8 mouse cellular contexts compared by ENCODE assay signal in genomic region chr11:52000290-52000962, GRCm38 (mm10). TPM values are rescaled to one million over a fixed set of nuclear protein-coding genes. Genes with fewer than 3 reads are reported as not detected.
A peak's percentile ranks its signal among the peaks of the same experiment; 100 is the strongest.
DNase-seq lines count a peak whose midpoint lies in the region; ATAC-seq and TF ChIP-seq lines count a peak whose summit lies in the region.

TSS of gene Ube2b (minus strand) at chr11:52000762.

- DNase-seq in G1E (ENCODE audit: low spot score): peak; percentile 86
- DNase-seq in cerebellum, adult 18-20 months: peak; percentile 94 to 98
- DNase-seq in heart, postnatal 36 days: peak; percentile 91 to 95
- DNase-seq in layer of hippocampus, adult 2 months (ENCODE audit: low spot score in 2 of 2): peak; percentile 93 to 96
- DNase-seq in lung, embryonic 14.5 days: peak; percentile 99
- DNase-seq in thymus, adult 2 months: peak; percentile 94

- no peaks in the 10 kb centered on the region for H3K27me3 ChIP-seq in G1E (ENCODE audit: insufficient read depth, low read length)
- no peaks in the 10 kb centered on the region for H3K27me3 ChIP-seq in forebrain, embryonic 16.5 days (replicated peaks; ENCODE audit: control insufficient read depth, insufficient read depth, low read length)
- H3K27me3 ChIP-seq in lung, embryonic 14.5 days (ENCODE audit: insufficient read depth, low read length): no peaks in the 10 kb centered on the region
- no peaks in the 10 kb centered on the region for H3K27me3 ChIP-seq in thymus, adult 2 months (ENCODE audit: control insufficient read depth, insufficient read depth, low read length)

- H3K27ac ChIP-seq in forebrain, embryonic 16.5 days (ENCODE audit: low read length): peak within 1 kb of the TSS; percentile 93
- peak within 1 kb of the TSS; percentile 100 for H3K27ac ChIP-seq in layer of hippocampus, adult 2 months
- peak within 1 kb of the TSS; percentile 94 for H3K27ac ChIP-seq in lung, embryonic 14.5 days (ENCODE audit: low read depth)
- H3K27ac ChIP-seq in olfactory bulb, adult 2 months (ENCODE audit: insufficient read depth, low read depth, low read length): peak within 1 kb of the TSS; percentile 100
- peak within 1 kb of the TSS; percentile 62 for H3K27ac ChIP-seq in thymus, adult 2 months (ENCODE audit: control insufficient read depth, insufficient read depth, low read length)

- peak within 1 kb of the TSS; percentile 98 for H3K4me2 ChIP-seq in forebrain, embryonic 16.5 days (ENCODE audit: low read length)
- peak within 1 kb of the TSS; percentile 90 for H3K4me2 ChIP-seq in lung, embryonic 14.5 days

- peaks cover 38% of the 10 kb centered on the region for H3K4me1 ChIP-seq in G1E (ENCODE audit: insufficient read depth, low read depth, low read length)
- peaks cover 36% of the 10 kb centered on the region for H3K4me1 ChIP-seq in forebrain, embryonic 16.5 days (replicated peaks; ENCODE audit: control insufficient read depth, insufficient read depth, low read length)
- H3K4me1 ChIP-seq in lung, embryonic 14.5 days (ENCODE audit: insufficient read depth): peaks cover 14% of the 10 kb centered on the region
- peaks cover 7% of the 10 kb centered on the region; the same call in 1 of the 2 replicates for H3K4me1 ChIP-seq in olfactory bulb, adult 2 months (ENCODE audit: control insufficient read depth, insufficient read depth, low read length)
- peaks cover 3% of the 10 kb centered on the region for H3K4me1 ChIP-seq in thymus, adult 2 months (replicated peaks; ENCODE audit: control insufficient read depth, insufficient read depth, low read length)

- peak; percentile 91 for TF ChIP-seq POLR2A in olfactory bulb, adult 2 months (IDR thresholded peaks at IDR 0.05; ENCODE audit: insufficient read depth, low read depth, low read length)
- TF ChIP-seq POLR2A in thymus, adult 2 months (IDR thresholded peaks at IDR 0.05; ENCODE audit: control insufficient read depth, extremely low read depth, insufficient read depth, low read length, poor library complexity): peak; percentile 52; the same call in 1 of the 2 replicates

- intact Hi-C loops in heart, postnatal 36 days (cut with DNase I): loop anchor here (2.0 kb wide), 1 partner anchor 34 kb away; the partner anchor contains the start of gene Cdkn2aipnl

- H3K9me3 ChIP-seq in G1E (replicated peaks): no peaks in the 10 kb centered on the region
- no peaks in the 10 kb centered on the region for H3K9me3 ChIP-seq in forebrain, embryonic 16.5 days (ENCODE audit: control insufficient read depth, low read length)
- no peaks in the 10 kb centered on the region for H3K9me3 ChIP-seq in lung, embryonic 14.5 days (ENCODE audit: low read depth, low read length)

- H3K36me3 ChIP-seq in G1E (replicated peaks): peaks cover 27% of the 10 kb centered on the region
- peaks cover 10% of the 10 kb centered on the region for H3K36me3 ChIP-seq in forebrain, embryonic 16.5 days (ENCODE audit: control insufficient read depth, insufficient read depth)
- H3K36me3 ChIP-seq in lung, embryonic 14.5 days (ENCODE audit: insufficient read depth): peaks cover 28% of the 10 kb centered on the region
- peaks cover 21% of the 10 kb centered on the region for H3K36me3 ChIP-seq in thymus, adult 2 months (ENCODE audit: control insufficient read depth, insufficient read depth, low read length)

- H3K9ac ChIP-seq in forebrain, embryonic 16.5 days (replicated peaks; ENCODE audit: low read depth, low read length): peak within 1 kb of the TSS; percentile 97
- H3K9ac ChIP-seq in lung, embryonic 14.5 days: peak within 1 kb of the TSS; percentile 97

- H3K4me3 ChIP-seq in G1E (ENCODE audit: low read depth, low read length): peak within 1 kb of the TSS; percentile 89
- H3K4me3 ChIP-seq in forebrain, embryonic 16.5 days (replicated peaks; ENCODE audit: low read length): peak within 1 kb of the TSS; percentile 97
- peak within 1 kb of the TSS; percentile 99 for H3K4me3 ChIP-seq in layer of hippocampus, adult 2 months
- H3K4me3 ChIP-seq in lung, embryonic 14.5 days (ENCODE audit: low read depth, low read length): peak within 1 kb of the TSS; percentile 95
- peak within 1 kb of the TSS; percentile 75 for H3K4me3 ChIP-seq in olfactory bulb, adult 2 months (ENCODE audit: insufficient read depth, low read depth, low read length)
- H3K4me3 ChIP-seq in thymus, adult 2 months (ENCODE audit: control insufficient read depth, insufficient read depth, low read length): peak within 1 kb of the TSS; percentile 95

- WGBS in forebrain, embryonic 16.5 days: under 1% methylated on average over 59 of the region's 63 CpGs
- WGBS in lung, embryonic 14.5 days: under 1% methylated on average over 50 of the region's 63 CpGs
- WGBS in olfactory bulb, adult 2 months: 1% methylated on average over 63 of the region's 63 CpGs
- under 1% methylated on average over 63 of the region's 63 CpGs for WGBS in thymus, adult 2 months

- no peak for TF ChIP-seq CTCF in G1E (IDR thresholded peaks at IDR 0.05; ENCODE audit: low read depth, low read length)
- TF ChIP-seq CTCF in layer of hippocampus, adult 2 months (conservative IDR thresholded peaks at IDR 0.05): no peak
- TF ChIP-seq CTCF in lung, embryonic 14.5 days (IDR thresholded peaks at IDR 0.05; ENCODE audit: low read depth): no peak
- no peak for TF ChIP-seq CTCF in olfactory bulb, adult 2 months (IDR thresholded peaks at IDR 0.05; ENCODE audit: insufficient read depth, low read depth, low read length)
- peak; percentile 49; the same call in 1 of the 2 replicates for TF ChIP-seq CTCF in thymus, adult 2 months (IDR thresholded peaks at IDR 0.05; ENCODE audit: borderline replicate concordance, control insufficient read depth, extremely low read depth, insufficient read depth, low read length, poor library complexity)

- peak; percentile 72 for ATAC-seq in G1E (ENCODE audit: extremely low read depth, insufficient number of reproducible peaks, low FRiP score, poor library complexity, severe bottlenecking)
- ATAC-seq in forebrain, embryonic 16.5 days: peak; percentile 70
- peak; percentile 66 for ATAC-seq in lung, embryonic 14.5 days (ENCODE audit: insufficient read depth)

RNA-seq across cellular contexts. Expression of gene Ube2b, which starts in this region (rescaled TPM):
- total RNA-seq in G1E (2014; fragmentation: Nextera tagmentation): 62.4 and 73.4 TPM in 2 replicates
- total RNA-seq in G1E (2017): 106 and 113 TPM in 2 replicates
- polyA plus RNA-seq in G1E (2012): 100.0 and 120 TPM in 2 replicates
- polyA plus RNA-seq in forebrain, embryonic 16.5 days (2015; fragmentation: Nextera tagmentation; extraction: Ambion mirVana): 279 and 306 TPM in 2 replicates
- 100 to 1,000 TPM; 297 to 317 TPM for total RNA-seq in heart, postnatal 36 days (2021)
- total RNA-seq in layer of hippocampus, adult 2 months (2021): 100 to 1,000 TPM; 182 to 191 TPM
- polyA plus RNA-seq in lung, embryonic 14.5 days (2014; fragmentation: Nextera tagmentation; extraction: Ambion mirVana): 126 and 128 TPM in 2 replicates
- polyA plus RNA-seq in olfactory bulb, adult 2 months (2012; ENCODE audit: insufficient read depth, insufficient read length, low replicate concordance, missing spikeins): 345 TPM in 1 of 2 replicates, not detected in the other
- polyA plus RNA-seq in thymus, adult 2 months (2012; rRNA removed): 63.9 and 72.5 TPM in 2 replicates

Comparison
In these comparisons a context has a peak if more than half of its experiments do, and no peak if none do; other contexts are left out.
1. Peak in every context shown above with its lines: DNase-seq, ATAC-seq, H3K4me3 ChIP-seq and H3K27ac ChIP-seq.